Mouse (Mus musculus) liver, adult 2 months (tissue): ENCODE data around the gene Sp9.

Experiments used
- CTCF ChIP-seq: fragments of 200-500 bp; IDR thresholded peaks from 2 replicates; pipeline ENCODE4 v1.5.1; 2011; ENCODE audit warnings: low read depth, low read length, control low read depth
- POLR2A ChIP-seq: fragments of 200-500 bp; IDR thresholded peaks from 2 replicates; pipeline ENCODE4 v1.6.1; 2011; ENCODE audit warnings: low read length, control low read depth; ENCODE audit not compliant: insufficient read depth; ENCODE audit errors: extremely low read depth

- TF ChIP-seq CTCF, result no peak
- no peak for TF ChIP-seq POLR2A
Observed at GRCm38 (mm10) chr2:73268281-73268680, 3.4 kb upstream of the Sp9 start.
